Mouse (Mus musculus) layer of hippocampus, adult 18-20 months (tissue): ENCODE results near the gene a. TPM values are rescaled to one million over a fixed set of nuclear protein-coding genes. Genes with fewer than 3 reads are reported as not detected.
A peak's percentile ranks its signal among the peaks of the same experiment; 100 is the strongest.
"Not testable (repeated sequence)": the region's sequence is repeated elsewhere in the genome, so short reads cannot be mapped to it uniquely, and the experiment has no call there.

Experiments
- DNase-seq, 2 experiments: peaks; one replicate each; pipeline ENCODE4 v3.0.0; 2022; ENCODE audit warnings: low spot score in 2 of 2
- total RNA-seq, 2 experiments: library from RNA; stranded (reverse); gene quantifications; 2 replicates each; pipeline ENCODE4 v1.2.3; 2021

a gene
- total RNA-seq, 2 experiments from 2014 or later: not detected

GRCm38 (mm10) chr2:155051622-155052351 lies 260.6 kb downstream of the a start:
- no peak for DNase-seq

GRCm38 (mm10) chr2:155052681-155053080 lies 261.5 kb downstream of the a start:
- peak in 1 of 2 experiments; percentile 41 for DNase-seq

- DNase-seq: not testable (repeated sequence)
Measured at GRCm38 (mm10) chr2:155053512-155053911, 262.3 kb downstream of the a start.

- no peak for DNase-seq
Measured at GRCm38 (mm10) chr2:155054672-155055071, 263.5 kb downstream of the a start.

GRCm38 (mm10) chr2:155056076-155056578 lies 264.9 kb downstream of the a start:
- no peak for DNase-seq

- no peak for DNase-seq
Measured at GRCm38 (mm10) chr2:155057361-155057760, 266.2 kb downstream of the a start.

- no peak for DNase-seq
Measured at GRCm38 (mm10) chr2:155071027-155071426, 279.8 kb downstream of the a start.

- no peak for DNase-seq
Measured at GRCm38 (mm10) chr2:155072353-155073145, 281.3 kb downstream of the a start.

- no peak for DNase-seq
Measured at GRCm38 (mm10) chr2:155073347-155073746, 282.1 kb downstream of the a start.

- peak; percentile 86 to 93 for DNase-seq
Measured at GRCm38 (mm10) chr2:155073978-155074765, 283.0 kb downstream of the a start, which contains the start of gene Ahcy. TSS of gene Ahcy (minus strand) at chr2:155074497.

- peak in 1 of 2 experiments; percentile 19 for DNase-seq
Measured at GRCm38 (mm10) chr2:155074766-155075330, 283.6 kb downstream of the a start.

GRCm38 (mm10) chr2:155075649-155076048 lies 284.4 kb downstream of the a start:
- DNase-seq: no peak

GRCm38 (mm10) chr2:155079500-155080178 lies 288.4 kb downstream of the a start:
- DNase-seq: no peak

GRCm38 (mm10) chr2:155080179-155080530 lies 289.0 kb downstream of the a start:
- no peak for DNase-seq

GRCm38 (mm10) chr2:155081056-155081455 lies 289.9 kb downstream of the a start:
- no peak for DNase-seq

GRCm38 (mm10) chr2:155082121-155082803 lies 291.1 kb downstream of the a start:
- peak; percentile 8 to 73 for DNase-seq

GRCm38 (mm10) chr2:155084546-155084945 lies 293.3 kb downstream of the a start:
- no peak for DNase-seq

GRCm38 (mm10) chr2:155086328-155086727 lies 295.1 kb downstream of the a start:
- DNase-seq: no peak

GRCm38 (mm10) chr2:155088264-155088663 lies 297.1 kb downstream of the a start:
- no peak for DNase-seq
